In the genomic region with DNA sequence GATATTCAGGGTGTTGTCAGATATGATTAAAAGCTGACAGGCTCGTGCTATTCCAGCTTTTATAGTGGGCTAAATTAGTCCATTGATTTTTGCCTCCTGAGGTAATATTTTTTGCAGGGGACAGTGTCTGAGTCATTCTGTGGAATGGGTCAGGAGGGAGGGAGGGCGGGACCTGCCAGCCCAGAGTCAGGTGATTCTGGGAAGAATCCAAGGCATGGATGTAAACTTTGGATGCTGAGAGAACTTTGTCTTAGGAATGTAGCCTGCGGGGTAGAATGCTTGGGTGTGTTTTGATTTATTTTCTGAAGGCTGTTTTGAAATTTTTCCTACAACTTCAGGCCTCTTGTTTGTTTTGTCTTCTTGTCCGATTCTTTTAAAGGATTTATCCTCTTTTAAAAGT, we compare ENCODE assay signal across 19 mouse cellular contexts. TPM values are rescaled to one million over a fixed set of nuclear protein-coding genes. Genes with fewer than 3 reads are reported as not detected.
"Had no signal": no experiment of that assay in that cellular context is flagged by ENCODE, and none has a peak within 500 bp of the region (broad histone marks: within the 10 kb centered on the region; RNA-seq: fewer than 3 reads in every experiment).

No protein-coding gene starts in this region.

- H3K27me3 ChIP-seq: stomach, embryonic 15.5 days had no signal

- DNase-seq: lung, adult 18-20 months; lung, embryonic 14.5 days; lung, postnatal 10 days; lung, postnatal 4 days; midbrain, embryonic 14.5 days; retina, postnatal 1 day; right cerebral cortex, adult 18-20 months; thymus, adult 2 months; thymus, postnatal 25 days; thymus, postnatal 4 days had no signal

- H3K9ac ChIP-seq: lung, embryonic 14.5 days; neural tube, embryonic 13.5 days; neural tube, embryonic 15.5 days; stomach, embryonic 15.5 days had no signal

- H3K4me3 ChIP-seq: midbrain, embryonic 10.5 days; myocyte; neural tube, embryonic 13.5 days; neural tube, embryonic 15.5 days; stomach, embryonic 15.5 days had no signal

- H3K36me3 ChIP-seq: midbrain, embryonic 10.5 days; neural tube, embryonic 13.5 days; neural tube, embryonic 15.5 days; stomach, embryonic 15.5 days had no signal

- H3K4me2 ChIP-seq: lung, embryonic 14.5 days; neural tube, embryonic 13.5 days; neural tube, embryonic 15.5 days; stomach, embryonic 15.5 days had no signal

- H3K27ac ChIP-seq: midbrain, embryonic 10.5 days; stomach, embryonic 15.5 days; stomach, postnatal 0 days had no signal

- ATAC-seq: midbrain, embryonic 16.5 days had no signal

- H3K4me1 ChIP-seq: stomach, embryonic 15.5 days had no signal

- H3K9me3 ChIP-seq: midbrain, embryonic 10.5 days; neural tube, embryonic 13.5 days; neural tube, embryonic 15.5 days; stomach, embryonic 15.5 days had no signal

RNA-seq across cellular contexts. Expression of gene Kank1, which starts 6.8 kb away (rescaled TPM):
- total RNA-seq: megakaryocyte, adult 5-6 weeks; megakaryocyte-erythroid progenitor cell, adult 5-6 weeks had no signal
